Mouse (Mus musculus) embryonic facial prominence, embryonic 12.5 days (tissue): Measurements from ENCODE around the gene Polh. TPM values are rescaled to one million over a fixed set of nuclear protein-coding genes. Genes with fewer than 3 reads are reported as not detected.

Experiments
- ATAC-seq: fragments of 200-750 bp; cut with Nextera tagmentation; 2 replicates; pipeline ENCODE4 v1.8.0; 2017; ENCODE audit not compliant: insufficient number of reproducible peaks, insufficient read depth, low FRiP score, low TSS enrichment
- H3K27ac ChIP-seq: fragments of 300-500 bp; sonication (generic); 2 replicates; pipeline ENCODE4 v1.5.1; 2016; ENCODE audit warnings: mild to moderate bottlenecking
- H3K27me3 ChIP-seq: fragments of 300-500 bp; sonication (generic); 2 replicates; pipeline ENCODE4 v1.6.1; 2016; ENCODE audit warnings: mild to moderate bottlenecking, moderate library complexity
- H3K36me3 ChIP-seq: fragments of 300-500 bp; sonication (generic); 2 replicates; pipeline ENCODE4 v1.6.1; 2016; ENCODE audit warnings: mild to moderate bottlenecking
- H3K4me1 ChIP-seq: fragments of 300-500 bp; sonication (generic); 2 replicates; pipeline ENCODE4 v1.6.1; 2016
- H3K4me2 ChIP-seq: fragments of 300-500 bp; sonication (generic); replicated peaks from 2 replicates; pipeline ENCODE4 v1.6.1; 2016; ENCODE audit warnings: mild to moderate bottlenecking, moderate library complexity
- H3K4me3 ChIP-seq: fragments of 300-500 bp; sonication (generic); 2 replicates; pipeline ENCODE4 v1.5.1; 2016; ENCODE audit warnings: mild to moderate bottlenecking
- H3K9ac ChIP-seq: fragments of 300-500 bp; sonication (generic); 2 replicates; pipeline ENCODE4 v1.6.1; 2016; ENCODE audit warnings: mild to moderate bottlenecking, moderate library complexity
- H3K9me3 ChIP-seq: fragments of 300-500 bp; sonication (generic); 2 replicates; pipeline ENCODE4 v1.6.1; 2016; ENCODE audit warnings: mild to moderate bottlenecking, moderate library complexity
- WGBS: fragments of 180-500 bp; shearing (Covaris S2); methylation state at CpG from one replicate; pipeline ENCODE4 v1.1.7; 2016; 5-methylcytosine and 5-hydroxymethylcytosine counted together
- microRNA counts: library from miRNA; unstranded; fragments of <30 nt; microRNA quantifications from one replicate; lab custom pipeline; 2017
- microRNA-seq: library from miRNA; unstranded; fragments of <30 nt; microRNA quantifications from one replicate; pipeline ENCODE4, GENCODE M21; 2017
- polyA plus RNA-seq: library from polyadenylated mRNA; unstranded; fragments of >200 nt; fragmentation: Nextera tagmentation; extraction: Ambion mirVana; gene quantifications from 2 replicates; pipeline ENCODE4 v1.2.1, GENCODE M21; 2016

Gene Polh
- polyA plus RNA-seq, 1 experiment from 2014 or later: 16.6 TPM

DNA sequence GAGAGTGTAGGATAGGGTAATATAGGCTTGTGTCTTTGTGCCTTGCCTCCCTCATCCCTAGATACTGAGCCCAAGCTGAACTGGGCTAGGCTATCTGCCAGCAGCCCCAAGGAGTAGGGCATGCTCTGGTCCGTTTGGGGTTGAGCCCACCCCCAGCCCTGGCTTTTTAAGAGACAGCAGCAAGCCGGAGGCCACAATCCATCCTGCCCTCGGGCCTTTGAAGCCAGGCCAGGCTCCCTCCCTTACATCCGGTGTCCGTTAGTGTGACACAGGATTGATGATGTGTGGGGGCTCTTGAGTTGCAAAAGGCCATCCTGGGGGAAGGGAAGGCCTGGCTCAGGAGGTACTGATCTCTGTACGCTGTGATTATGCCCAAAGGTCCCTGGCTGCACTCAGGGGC, 75.8 kb downstream of the Polh start:
- 73% methylated on average over 6 of the region's 6 CpGs for WGBS
- H3K9me3 ChIP-seq: no peaks in the 10 kb centered on the region
- H3K4me1 ChIP-seq: no peaks in the 10 kb centered on the region
- H3K27me3 ChIP-seq: no peaks in the 10 kb centered on the region
- no peak overlapping the region for H3K27ac ChIP-seq
- H3K4me2 ChIP-seq: no peak overlapping the region
- no peak overlapping the region for H3K9ac ChIP-seq
- ATAC-seq: no peak
- H3K4me3 ChIP-seq: no peak overlapping the region
- peaks cover 83% of the 10 kb centered on the region for H3K36me3 ChIP-seq

DNA sequence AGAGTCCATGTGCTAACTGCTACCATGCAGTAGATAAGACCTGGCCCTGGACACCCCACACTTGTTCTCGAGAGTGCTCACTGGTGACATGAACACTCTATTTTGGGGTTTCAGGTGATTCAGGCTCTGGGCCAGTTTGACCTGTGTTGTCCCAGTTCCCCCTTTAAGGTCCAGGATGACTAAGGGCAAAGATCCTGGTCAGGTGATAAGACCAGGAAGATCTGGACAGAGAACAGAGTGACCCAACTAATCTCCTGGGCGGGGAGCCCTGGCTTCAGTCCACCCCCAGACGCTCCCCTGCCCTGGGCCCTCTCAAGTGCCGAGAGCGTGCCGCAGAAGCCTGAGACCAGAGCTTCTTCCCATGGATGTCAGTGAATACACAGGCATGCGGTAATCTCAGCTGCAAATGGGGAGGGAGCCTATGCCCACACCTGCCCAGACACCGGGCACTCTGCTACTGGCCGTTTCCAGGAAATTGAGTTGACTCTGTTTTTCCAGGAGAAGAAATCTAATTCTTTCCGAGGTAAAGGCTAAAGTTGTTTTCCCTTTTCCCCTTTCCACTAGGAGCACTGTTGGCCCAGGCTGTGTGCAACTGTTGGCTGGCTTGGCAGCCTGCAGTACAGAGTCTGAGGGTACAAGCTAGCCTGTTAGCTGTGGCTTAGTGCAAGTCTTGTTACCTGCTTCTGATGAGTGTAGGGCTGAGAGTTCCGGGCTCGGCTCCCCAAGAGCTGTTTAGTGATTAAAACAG, 78.3 kb downstream of the Polh start:
- Histone ChIP-seq H3K27ac (no peak overlapping the region), H3K9me3 (no peaks in the 10 kb centered on the region), H3K4me1 (no peaks in the 10 kb centered on the region), H3K4me3 (no peak overlapping the region), H3K36me3 (peaks cover 87% of the 10 kb centered on the region), H3K4me2 (no peak overlapping the region), H3K27me3 (no peaks in the 10 kb centered on the region), H3K9ac (no peak overlapping the region)
- 87% methylated on average over 12 of the region's 12 CpGs for WGBS
- no peak for ATAC-seq

DNA sequence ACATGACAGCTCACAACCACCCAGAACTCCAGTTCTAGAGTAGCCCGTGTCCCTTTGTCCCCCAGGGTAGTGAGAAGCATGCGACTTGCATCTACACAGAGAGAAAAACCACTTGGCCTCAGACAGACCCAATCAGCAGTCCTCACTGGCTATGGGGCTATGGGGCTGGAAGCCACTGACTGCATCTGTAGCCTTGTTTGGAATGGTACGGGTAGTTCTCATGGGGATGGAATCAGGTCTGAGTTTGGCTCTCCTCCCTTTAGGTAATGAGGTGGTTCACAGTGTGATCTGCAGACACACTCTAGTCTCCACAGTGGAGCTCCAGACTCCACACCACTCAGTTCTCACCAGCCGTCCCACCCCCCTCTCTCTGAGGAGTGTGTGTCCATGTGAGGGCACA, 79.2 kb downstream of the Polh start:
- WGBS: 96% methylated on average over 4 of the region's 4 CpGs
- H3K4me3 ChIP-seq: no peak overlapping the region
- ATAC-seq: no peak
- no peak overlapping the region for H3K9ac ChIP-seq
- no peak overlapping the region for H3K4me2 ChIP-seq
- peaks cover 87% of the 10 kb centered on the region for H3K36me3 ChIP-seq
- H3K4me1 ChIP-seq: peaks cover 3% of the 10 kb centered on the region; the same call in 1 of the 2 replicates
- no peaks in the 10 kb centered on the region for H3K27me3 ChIP-seq
- no peak overlapping the region for H3K27ac ChIP-seq
- H3K9me3 ChIP-seq: no peaks in the 10 kb centered on the region

DNA sequence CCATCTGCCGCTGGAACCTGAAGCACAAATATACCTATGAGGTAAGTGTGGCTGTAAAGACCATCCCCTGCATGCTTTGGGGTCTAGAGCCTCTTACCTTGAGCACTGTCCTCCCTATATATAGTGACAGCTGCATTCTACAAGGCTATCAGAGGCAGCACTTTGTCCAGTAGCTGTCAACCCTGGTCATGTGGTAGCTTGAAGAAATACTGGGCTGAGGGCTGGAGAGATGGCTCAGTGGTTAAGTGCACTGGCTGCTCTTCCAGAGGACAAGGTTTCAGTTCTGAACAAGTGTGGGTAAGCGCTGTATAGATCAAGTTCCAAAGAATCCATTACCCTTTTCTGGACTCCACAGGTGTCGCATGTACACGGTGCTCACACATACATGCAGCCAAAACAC, 79.7 kb downstream of the Polh start:
- peaks cover 87% of the 10 kb centered on the region for H3K36me3 ChIP-seq
- ATAC-seq: no peak
- no peaks in the 10 kb centered on the region for H3K27me3 ChIP-seq
- H3K4me2 ChIP-seq: no peak overlapping the region
- no peak overlapping the region for H3K27ac ChIP-seq
- peaks cover 7% of the 10 kb centered on the region; the same call in 1 of the 2 replicates for H3K4me1 ChIP-seq
- 95% methylated on average over 4 of the region's 4 CpGs for WGBS
- H3K9me3 ChIP-seq: no peaks in the 10 kb centered on the region
- H3K9ac ChIP-seq: no peak overlapping the region
- H3K4me3 ChIP-seq: no peak overlapping the region

MicroRNAs encoded within 50 kb of the gene (microRNA counts, 519-probe panel; counts per million panel counts)
- microRNA mmu-miR-693-3p (lab: Ali Mortazavi, UCI) (460 counts per million, percentile 65 among the panel's probes with 10 or more counts), microRNA mmu-miR-693-5p (lab: Ali Mortazavi, UCI) (460 counts per million, percentile 65 among the panel's probes with 10 or more counts)

Small RNAs within 50 kb of the gene (microRNA-seq; reads per million reads assigned to microRNA genes)
- 1.1 reads per million for gene Mir693

Other genes starting within 250 kb of the Polh start
- gene Vegfa, start 170.3 kb downstream of the Polh start, polyA plus RNA-seq: 5.2 and 6.7 TPM in 2 replicates
- gene Mrps18a, start 91.7 kb downstream of the Polh start, polyA plus RNA-seq: 136 and 138 TPM in 2 replicates
- 11.7 and 12.2 TPM in 2 replicates for gene Rsph9, start 58.4 kb downstream of the Polh start, polyA plus RNA-seq
- 33.0 and 33.7 TPM in 2 replicates for gene Mad2l1bp, start 49.1 kb downstream of the Polh start, polyA plus RNA-seq
- 48.8 and 50.2 TPM in 2 replicates for gene Gtpbp2, start 41.6 kb downstream of the Polh start, polyA plus RNA-seq
- gene Xpo5, start 137 bp upstream of the Polh start, polyA plus RNA-seq: 56.3 and 57.3 TPM in 2 replicates
- 100 and 102 TPM in 2 replicates for gene Polr1c, start 45.4 kb upstream of the Polh start, polyA plus RNA-seq
- 82.5 and 86.2 TPM in 2 replicates for gene Yipf3, start 45.4 kb upstream of the Polh start, polyA plus RNA-seq
- gene Lrrc73, start 50.9 kb upstream of the Polh start, polyA plus RNA-seq: 1.2 and 1.4 TPM in 2 replicates
- gene Tjap1, start 80.4 kb upstream of the Polh start, polyA plus RNA-seq: 64.0 and 66.4 TPM in 2 replicates
- gene Dlk2, start 94.8 kb upstream of the Polh start, polyA plus RNA-seq: 4.5 and 5.5 TPM in 2 replicates
- 7.6 and 8.3 TPM in 2 replicates for gene Abcc10, start 125.7 kb upstream of the Polh start, polyA plus RNA-seq
- 16.9 and 18.2 TPM in 2 replicates for gene Zfp318, start 181.1 kb upstream of the Polh start, polyA plus RNA-seq
- 1.0 and 1.2 TPM in 2 replicates for gene Crip3, start 226.3 kb upstream of the Polh start, polyA plus RNA-seq
- gene Slc22a7, start 235.8 kb upstream of the Polh start, polyA plus RNA-seq: not detected in 2 replicates